ENCODE assay signal across 22 mouse cellular contexts in the genomic region with DNA sequence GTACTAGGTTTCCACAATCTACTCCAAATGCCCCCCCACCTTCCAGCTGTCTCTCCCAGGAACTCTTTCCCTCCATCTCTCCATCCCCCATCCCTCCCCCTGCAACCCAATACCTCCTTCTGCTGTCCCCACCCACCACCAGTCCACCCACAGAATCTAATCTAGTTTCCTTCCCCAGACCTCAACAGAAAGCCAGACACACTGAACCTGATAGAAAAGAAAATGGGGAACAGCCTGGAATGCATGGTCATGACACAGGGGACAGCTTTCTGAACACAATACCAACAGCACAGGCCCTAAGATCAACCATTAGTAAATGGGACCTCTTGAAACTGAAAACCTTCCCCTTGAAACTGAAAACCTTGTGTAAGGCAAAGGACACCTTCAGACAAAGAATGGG.
"Had no signal": no experiment of that assay in that cellular context is flagged by ENCODE, and none has a peak within 500 bp of the region (broad histone marks: within the 10 kb centered on the region; RNA-seq: fewer than 3 reads in every experiment).

No protein-coding gene starts in this region.

- H3K9ac ChIP-seq: kidney, embryonic 15.5 days; limb, embryonic 13.5 days; liver, embryonic 12.5 days; liver, embryonic 15.5 days; lung, embryonic 15.5 days; midbrain, embryonic 12.5 days; midbrain, embryonic 15.5 days; neural tube, embryonic 12.5 days; neural tube, embryonic 15.5 days; stomach, embryonic 15.5 days had no signal

- H3K27ac ChIP-seq: kidney, embryonic 15.5 days; limb, embryonic 10.5 days; limb, embryonic 13.5 days; liver, embryonic 12.5 days; liver, embryonic 15.5 days; lung, embryonic 15.5 days; midbrain, embryonic 12.5 days; midbrain, embryonic 15.5 days; neural tube, embryonic 12.5 days; neural tube, embryonic 15.5 days; stomach, embryonic 15.5 days had no signal

- DNase-seq: kidney, adult 8-10 months; kidney, postnatal 10 days; kidney, postnatal 36 days; liver; lung, adult 18-20 months; lung, postnatal 10 days; lung, postnatal 36 days; right cerebral cortex, adult 18-20 months; right cerebral cortex, postnatal 14 days; right cerebral cortex, postnatal 4 days; thymus, postnatal 25 days had no signal

- H3K9me3 ChIP-seq: kidney, embryonic 15.5 days; limb, embryonic 10.5 days; limb, embryonic 13.5 days; liver, embryonic 12.5 days; liver, embryonic 15.5 days; lung, embryonic 15.5 days; midbrain, embryonic 12.5 days; midbrain, embryonic 15.5 days; neural tube, embryonic 12.5 days; neural tube, embryonic 15.5 days; stomach, embryonic 15.5 days had no signal

- H3K4me3 ChIP-seq: kidney, embryonic 15.5 days; limb, embryonic 10.5 days; limb, embryonic 13.5 days; liver, embryonic 12.5 days; liver, embryonic 15.5 days; lung, embryonic 15.5 days; midbrain, embryonic 12.5 days; midbrain, embryonic 15.5 days; neural tube, embryonic 12.5 days; neural tube, embryonic 15.5 days; stomach, embryonic 15.5 days had no signal

- ATAC-seq: liver, embryonic 12.5 days; midbrain, embryonic 15.5 days had no signal

- H3K27me3 ChIP-seq: kidney, embryonic 15.5 days; limb, embryonic 13.5 days; liver, embryonic 12.5 days; liver, embryonic 15.5 days; lung, embryonic 15.5 days; midbrain, embryonic 12.5 days; midbrain, embryonic 15.5 days; neural tube, embryonic 12.5 days; neural tube, embryonic 15.5 days; stomach, embryonic 15.5 days had no signal

- H3K36me3 ChIP-seq: kidney, embryonic 15.5 days; limb, embryonic 10.5 days; limb, embryonic 13.5 days; liver, embryonic 12.5 days; liver, embryonic 15.5 days; lung, embryonic 15.5 days; midbrain, embryonic 12.5 days; midbrain, embryonic 15.5 days; neural tube, embryonic 12.5 days; neural tube, embryonic 15.5 days; stomach, embryonic 15.5 days had no signal

- H3K4me1 ChIP-seq: kidney, embryonic 15.5 days; limb, embryonic 10.5 days; limb, embryonic 13.5 days; liver, embryonic 15.5 days; lung, embryonic 15.5 days; midbrain, embryonic 15.5 days; neural tube, embryonic 12.5 days; neural tube, embryonic 15.5 days; stomach, embryonic 15.5 days had no signal
